Comparison of ENCODE assay signal across 17 mouse cellular contexts in genomic region chr3:153732035-153732434, GRCm38 (mm10). TPM values are rescaled to one million over a fixed set of nuclear protein-coding genes. Genes with fewer than 3 reads are reported as not detected.
DNase-seq lines count a peak whose midpoint lies in the region; ATAC-seq lines count a peak whose summit lies in the region.
"Had no signal": no experiment of that assay in that cellular context is flagged by ENCODE, and none has a peak within 500 bp of the region (broad histone marks: within the 10 kb centered on the region; RNA-seq: fewer than 3 reads in every experiment).

No protein-coding gene starts in this region.

- no peaks in the 10 kb centered on the region for H3K36me3 ChIP-seq in forebrain, embryonic 14.5 days (ENCODE audit: control insufficient read depth, insufficient read depth, low read length)
- no peaks in the 10 kb centered on the region for H3K36me3 ChIP-seq in forebrain, embryonic 11.5 days (ENCODE audit: control insufficient read depth, insufficient read depth, low read length)
- no peaks in the 10 kb centered on the region for H3K36me3 ChIP-seq in liver, embryonic 15.5 days (replicated peaks)
- no peaks in the 10 kb centered on the region for H3K36me3 ChIP-seq in liver, embryonic 12.5 days
- no peaks in the 10 kb centered on the region for H3K36me3 ChIP-seq in embryonic facial prominence, embryonic 13.5 days
- no peaks in the 10 kb centered on the region for H3K36me3 ChIP-seq in forebrain, embryonic 15.5 days
- H3K36me3 ChIP-seq: heart, embryonic 15.5 days; midbrain, embryonic 10.5 days; neural tube, embryonic 15.5 days had no signal

- peak; percentile 41 for DNase-seq in forebrain, embryonic 14.5 days (ENCODE audit: low spot score)
- no peak for DNase-seq in forebrain, embryonic 11.5 days (ENCODE audit: low spot score)
- peak; percentile 57 for DNase-seq in lung, postnatal 10 days
- no peak for DNase-seq in left cerebral cortex, postnatal 10 days (ENCODE audit: extremely low spot score in 1 of 2, low spot score in 2 of 2)
- DNase-seq: adrenal gland, postnatal 36 days; cerebellum, postnatal 36 days; liver, postnatal 0 days; spleen, adult 18-20 months had no signal

- ATAC-seq in forebrain, embryonic 14.5 days, result no peak
- ATAC-seq in forebrain, embryonic 11.5 days (replicated peaks; ENCODE audit: low FRiP score), result no peak
- ATAC-seq in liver, embryonic 15.5 days (ENCODE audit: insufficient read depth), result no peak
- no peak for ATAC-seq in liver, embryonic 12.5 days
- no peak for ATAC-seq in embryonic facial prominence, embryonic 13.5 days (ENCODE audit: insufficient number of reproducible peaks, insufficient read depth, low FRiP score, low TSS enrichment, low read depth)
- no peak for ATAC-seq in forebrain, embryonic 15.5 days (replicated peaks)
- ATAC-seq: forebrain, embryonic 13.5 days; inflammation-experienced regulatory T-cells, adult 6 months; liver, postnatal 0 days had no signal

- WGBS in forebrain, embryonic 14.5 days, result 51% methylated on average over 6 of the region's 6 CpGs
- WGBS in forebrain, embryonic 11.5 days, result 94% methylated on average over 6 of the region's 6 CpGs
- WGBS in liver, embryonic 15.5 days (ENCODE audit: insufficient replicate concordance), result 71% methylated on average over 6 of the region's 6 CpGs
- WGBS in liver, embryonic 12.5 days (ENCODE audit: insufficient replicate concordance), result 77% methylated on average over 6 of the region's 6 CpGs
- 62% methylated on average over 6 of the region's 6 CpGs for WGBS in embryonic facial prominence, embryonic 13.5 days
- WGBS in forebrain, embryonic 15.5 days, result 50% methylated on average over 6 of the region's 6 CpGs

- no peaks in the 10 kb centered on the region for H3K9me3 ChIP-seq in forebrain, embryonic 14.5 days (replicated peaks; ENCODE audit: control insufficient read depth, low read length)
- no peaks in the 10 kb centered on the region for H3K9me3 ChIP-seq in forebrain, embryonic 11.5 days (ENCODE audit: control insufficient read depth, low read length)
- H3K9me3 ChIP-seq in liver, embryonic 15.5 days (replicated peaks), result no peaks in the 10 kb centered on the region
- H3K9me3 ChIP-seq in liver, embryonic 12.5 days (replicated peaks), result no peaks in the 10 kb centered on the region
- no peaks in the 10 kb centered on the region for H3K9me3 ChIP-seq in embryonic facial prominence, embryonic 13.5 days
- H3K9me3 ChIP-seq in forebrain, embryonic 15.5 days, result no peaks in the 10 kb centered on the region
- H3K9me3 ChIP-seq: forebrain, embryonic 13.5 days; heart, embryonic 15.5 days; midbrain, embryonic 10.5 days; neural tube, embryonic 15.5 days had no signal

- peaks cover 7% of the 10 kb centered on the region; the same call in 1 of the 2 replicates for H3K4me1 ChIP-seq in forebrain, embryonic 14.5 days (ENCODE audit: control insufficient read depth, insufficient read depth, low read length)
- peaks cover 8% of the 10 kb centered on the region for H3K4me1 ChIP-seq in forebrain, embryonic 11.5 days (replicated peaks; ENCODE audit: control insufficient read depth, insufficient read depth, low read length)
- H3K4me1 ChIP-seq in liver, embryonic 15.5 days (replicated peaks), result peaks cover 42% of the 10 kb centered on the region
- peaks cover 48% of the 10 kb centered on the region for H3K4me1 ChIP-seq in liver, embryonic 12.5 days
- H3K4me1 ChIP-seq in embryonic facial prominence, embryonic 13.5 days, result peaks cover 41% of the 10 kb centered on the region
- peaks cover 15% of the 10 kb centered on the region for H3K4me1 ChIP-seq in forebrain, embryonic 15.5 days

- H3K27me3 ChIP-seq in forebrain, embryonic 14.5 days (replicated peaks; ENCODE audit: control insufficient read depth, insufficient read depth, low read length), result no peaks in the 10 kb centered on the region
- H3K27me3 ChIP-seq in forebrain, embryonic 11.5 days (ENCODE audit: control insufficient read depth, insufficient read depth, low read length), result no peaks in the 10 kb centered on the region
- H3K27me3 ChIP-seq in liver, embryonic 15.5 days, result 0 out of 2 replicates have a peak, but pooled peaks cover 3% of the 10 kb centered on the region
- peaks cover 14% of the 10 kb centered on the region; the same call in 1 of the 2 replicates for H3K27me3 ChIP-seq in liver, embryonic 12.5 days (replicated peaks)
- no peaks in the 10 kb centered on the region for H3K27me3 ChIP-seq in embryonic facial prominence, embryonic 13.5 days
- H3K27me3 ChIP-seq in forebrain, embryonic 15.5 days, result no peaks in the 10 kb centered on the region
- H3K27me3 ChIP-seq: heart, embryonic 15.5 days; neural tube, embryonic 15.5 days had no signal

- H3K9ac ChIP-seq in forebrain, embryonic 14.5 days (ENCODE audit: low read length), result no peak overlapping the region
- H3K9ac ChIP-seq in forebrain, embryonic 11.5 days (ENCODE audit: low read length), result no peak overlapping the region
- no peak overlapping the region for H3K9ac ChIP-seq in liver, embryonic 15.5 days
- H3K9ac ChIP-seq in liver, embryonic 12.5 days, result no peak overlapping the region
- no peak overlapping the region for H3K9ac ChIP-seq in embryonic facial prominence, embryonic 13.5 days
- no peak overlapping the region for H3K9ac ChIP-seq in forebrain, embryonic 15.5 days (replicated peaks)
- H3K9ac ChIP-seq: forebrain, embryonic 13.5 days; heart, embryonic 15.5 days; liver, postnatal 0 days; neural tube, embryonic 15.5 days had no signal

- no peak overlapping the region for H3K27ac ChIP-seq in forebrain, embryonic 14.5 days (ENCODE audit: low read depth, low read length)
- no peak overlapping the region for H3K27ac ChIP-seq in forebrain, embryonic 11.5 days (ENCODE audit: low read depth, low read length)
- peak overlapping the region; percentile 29; the same call in 1 of the 2 replicates for H3K27ac ChIP-seq in liver, embryonic 15.5 days (replicated peaks)
- no peak overlapping the region for H3K27ac ChIP-seq in liver, embryonic 12.5 days
- peak overlapping the region; percentile 62; the same call in 1 of the 2 replicates for H3K27ac ChIP-seq in embryonic facial prominence, embryonic 13.5 days
- H3K27ac ChIP-seq in forebrain, embryonic 15.5 days (replicated peaks), result no peak overlapping the region
- H3K27ac ChIP-seq: forebrain, embryonic 13.5 days; heart, embryonic 15.5 days; midbrain, embryonic 10.5 days; neural tube, embryonic 15.5 days had no signal

- intact Hi-C loops in left cerebral cortex, postnatal 10 days (cut with DNase I), result no loop called here

- H3K4me3 ChIP-seq in forebrain, embryonic 14.5 days (ENCODE audit: low read depth, low read length), result no peak overlapping the region
- H3K4me3 ChIP-seq in forebrain, embryonic 11.5 days (ENCODE audit: low read depth, low read length), result no peak overlapping the region
- H3K4me3 ChIP-seq in liver, embryonic 15.5 days (replicated peaks), result no peak overlapping the region
- no peak overlapping the region for H3K4me3 ChIP-seq in liver, embryonic 12.5 days
- H3K4me3 ChIP-seq in embryonic facial prominence, embryonic 13.5 days, result no peak overlapping the region
- no peak overlapping the region for H3K4me3 ChIP-seq in forebrain, embryonic 15.5 days
- H3K4me3 ChIP-seq: forebrain, embryonic 13.5 days; heart, embryonic 15.5 days; midbrain, embryonic 10.5 days; neural tube, embryonic 15.5 days had no signal

- no peak overlapping the region for H3K4me2 ChIP-seq in forebrain, embryonic 14.5 days (ENCODE audit: low read length)
- H3K4me2 ChIP-seq in forebrain, embryonic 11.5 days (ENCODE audit: low read depth, low read length, severe bottlenecking), result no peak overlapping the region
- H3K4me2 ChIP-seq in liver, embryonic 15.5 days, result no peak overlapping the region
- no peak overlapping the region for H3K4me2 ChIP-seq in liver, embryonic 12.5 days
- H3K4me2 ChIP-seq in embryonic facial prominence, embryonic 13.5 days, result no peak overlapping the region
- H3K4me2 ChIP-seq in forebrain, embryonic 15.5 days (replicated peaks), result no peak overlapping the region
- H3K4me2 ChIP-seq: forebrain, embryonic 13.5 days; heart, embryonic 15.5 days; neural tube, embryonic 15.5 days had no signal

RNA-seq across cellular contexts. Expression of gene St6galnac3, which starts 7.1 kb away (rescaled TPM):
- polyA plus RNA-seq in forebrain, embryonic 14.5 days (2014; fragmentation: Nextera tagmentation; extraction: Ambion mirVana), result 23.2 and 24.7 TPM in 2 replicates
- 29.8 and 38.0 TPM in 2 replicates for polyA plus RNA-seq in forebrain, embryonic 11.5 days (2014; fragmentation: Nextera tagmentation; extraction: Ambion mirVana)
- polyA plus RNA-seq in liver, embryonic 15.5 days (2015; fragmentation: Nextera tagmentation; extraction: Ambion mirVana), result 10.1 and 10.2 TPM in 2 replicates
- 12.9 and 13.6 TPM in 2 replicates for polyA plus RNA-seq in liver, embryonic 12.5 days (2016; fragmentation: Nextera tagmentation; extraction: Ambion mirVana)
- polyA plus RNA-seq in embryonic facial prominence, embryonic 13.5 days (2015; fragmentation: Nextera tagmentation; extraction: Ambion mirVana), result 60.3 and 65.2 TPM in 2 replicates
- 10 to 100 TPM; 10.7 to 12.7 TPM for total RNA-seq in left cerebral cortex, postnatal 10 days (2021)
- polyA plus RNA-seq in forebrain, embryonic 15.5 days (2015; fragmentation: Nextera tagmentation; extraction: Ambion mirVana), result 24.4 and 24.5 TPM in 2 replicates

Comparison
In these comparisons a context has a peak if more than half of its experiments do, and no peak if none do; other contexts are left out.
1. DNase-seq: peak in forebrain, embryonic 14.5 days (single experiment) and lung, postnatal 10 days (single experiment); none in forebrain, embryonic 11.5 days (single experiment) and left cerebral cortex, postnatal 10 days (0 of 2).
2. H3K27ac ChIP-seq: peak in liver, embryonic 15.5 days (single experiment) and embryonic facial prominence, embryonic 13.5 days (single experiment); none in forebrain, embryonic 14.5 days (single experiment), forebrain, embryonic 11.5 days (single experiment), liver, embryonic 12.5 days (single experiment) and forebrain, embryonic 15.5 days (single experiment).